Mouse (Mus musculus) adrenal gland, adult (tissue): Measurements from ENCODE around the gene Olfr1436.
"Not testable (repeated sequence)": the region's sequence is repeated elsewhere in the genome, so short reads cannot be mapped to it uniquely, and the experiment has no call there.

Experiments
- DNase-seq, 2 experiments: peaks; one replicate each; pipeline ENCODE4 v3.0.0; 2022 to 2023; ENCODE audit warnings: low spot score in 1 of 2; ENCODE audit not compliant: inconsistent age in 2 of 2

Gene Olfr1436

GRCm38 (mm10) chr19:12299030-12299429, at the start of gene Olfr1436:
Olfr1436 (minus strand) TSS chr19:12299130.
- not testable (repeated sequence) for DNase-seq

GRCm38 (mm10) chr19:12335810-12336209, 36.9 kb upstream of the Olfr1436 start, which contains the start of gene Olfr1438-ps1:
Olfr1438-ps1 (minus strand) TSS chr19:12335910.
- no peak for DNase-seq

- DNase-seq, result no peak
Observed at GRCm38 (mm10) chr19:12325001-12325400, 26.1 kb upstream of the Olfr1436 start, which contains the start of gene Olfr1437. Olfr1437 (minus strand) TSS chr19:12325101.

GRCm38 (mm10) chr19:12292979-12293378, 6.0 kb downstream of the Olfr1436 start:
- DNase-seq, result no peak

- no peak for DNase-seq
Observed at GRCm38 (mm10) chr19:12279554-12279953, 19.4 kb downstream of the Olfr1436 start, which contains the start of gene Olfr1434. Olfr1434 (plus strand) TSS chr19:12279854.

GRCm38 (mm10) chr19:12260732-12261131, 38.2 kb downstream of the Olfr1436 start, which contains the start of gene Olfr235:
Olfr235 (plus strand) TSS chr19:12261032.
- peak in 1 of 2 experiments; percentile 54 for DNase-seq
